Mouse (Mus musculus) forelimb bud, embryonic 11.5 days (tissue): ENCODE measurements at regions not wholly inside any gene's neighbourhood (a gene's known extent, or its start where the extent isn't known, plus 50 kb on each side); places are given as distances from the start of the nearest gene placed in this dataset.

Experiments
- DNase-seq: peaks from one replicate; pipeline ENCODE4 v3.0.0-alpha.2; 2012; ENCODE audit warnings: low read depth, low spot score

DNA sequence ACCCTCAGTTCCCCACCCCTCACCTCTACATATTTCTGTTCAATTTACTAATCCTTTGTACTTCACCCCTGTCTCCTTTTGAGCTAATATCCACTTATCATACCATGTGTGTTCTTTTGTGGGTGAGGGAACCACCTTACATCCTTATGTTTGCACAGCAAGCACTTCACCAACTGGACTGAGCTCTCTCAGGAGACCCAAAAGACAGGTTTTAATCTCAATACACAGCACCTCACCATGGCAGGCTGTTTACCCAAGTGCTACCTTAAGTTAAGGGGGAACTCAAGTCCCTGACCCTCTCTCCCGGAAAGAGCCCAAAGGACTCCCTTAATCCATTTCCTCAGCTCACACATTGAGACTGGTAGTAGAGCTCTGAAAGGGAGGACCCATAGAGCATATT is 62.3 kb upstream of the Agr3 start:
- no peak for DNase-seq

DNA sequence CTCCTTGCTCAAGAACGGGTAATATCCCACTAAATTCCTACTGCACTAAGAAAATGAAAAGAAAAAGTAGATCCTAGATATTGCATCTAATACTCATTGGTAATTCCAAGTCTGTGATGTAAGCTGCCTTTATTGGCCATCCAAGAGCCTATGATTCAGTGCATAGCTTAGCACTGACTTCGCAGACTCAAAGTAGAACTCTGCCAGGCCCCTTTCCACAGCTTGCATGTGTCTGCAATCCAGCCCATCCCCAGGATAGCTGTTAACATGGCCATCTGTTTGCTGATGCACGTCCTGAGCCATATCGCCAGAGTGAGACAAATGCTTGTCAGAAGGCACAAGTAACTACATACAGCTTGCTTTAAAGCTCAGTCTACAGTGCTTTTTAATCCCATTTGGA is 72.3 kb upstream of the Agr3 start:
- DNase-seq: no peak

DNA sequence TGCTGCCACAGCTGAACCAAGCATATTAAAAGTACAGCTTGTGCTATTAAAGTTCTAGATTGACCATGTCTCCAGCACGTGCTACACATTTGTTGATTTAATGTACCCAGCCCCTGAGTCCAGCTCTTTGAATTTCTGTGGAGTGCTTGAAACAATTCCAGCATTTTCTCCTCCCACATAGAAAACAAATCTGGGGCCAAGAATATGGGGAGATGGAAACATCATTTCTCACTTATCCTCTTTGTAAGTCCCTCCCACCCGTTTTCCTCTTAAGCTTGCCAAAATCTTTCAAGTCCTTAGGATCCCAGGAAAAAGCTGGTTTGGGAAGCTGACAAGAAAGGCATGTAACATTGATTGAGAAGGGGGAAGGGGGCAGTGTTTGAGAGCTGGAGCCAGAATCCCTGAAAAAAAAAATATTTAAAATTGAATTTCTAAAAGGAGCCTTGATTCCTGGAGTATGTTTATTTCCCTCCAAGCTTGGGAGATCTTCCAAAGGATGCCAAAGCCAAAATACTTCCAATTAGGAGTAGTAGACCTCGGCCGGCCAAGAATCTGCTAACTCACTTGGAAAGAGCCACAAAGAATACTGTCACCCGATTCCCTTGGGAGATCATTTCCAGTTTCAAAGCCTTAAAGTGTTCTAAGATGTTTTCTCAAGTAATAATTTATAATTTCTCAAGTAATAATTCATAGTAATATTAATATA is 78.4 kb upstream of the Agr3 start:
- DNase-seq: no peak

DNA sequence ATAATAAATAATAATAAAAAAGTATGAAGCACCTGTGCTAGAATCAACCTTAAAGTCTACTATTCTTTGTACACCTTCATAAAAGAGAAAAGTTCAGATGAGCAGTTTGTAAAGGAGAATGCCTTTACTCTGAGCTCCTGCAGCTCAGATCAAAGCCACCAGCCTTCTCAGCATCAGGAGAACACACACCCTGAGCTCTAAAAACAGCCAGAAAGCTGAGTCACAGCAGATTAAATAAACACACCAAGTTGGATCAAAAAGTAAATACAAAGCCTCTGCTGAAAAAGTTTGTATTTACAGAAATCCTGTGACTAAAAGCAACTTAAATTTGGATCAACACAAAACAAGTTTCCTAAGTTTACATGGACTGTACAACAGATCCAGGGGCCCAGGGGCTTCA is 88.5 kb upstream of the Agr3 start:
- no peak for DNase-seq

DNA sequence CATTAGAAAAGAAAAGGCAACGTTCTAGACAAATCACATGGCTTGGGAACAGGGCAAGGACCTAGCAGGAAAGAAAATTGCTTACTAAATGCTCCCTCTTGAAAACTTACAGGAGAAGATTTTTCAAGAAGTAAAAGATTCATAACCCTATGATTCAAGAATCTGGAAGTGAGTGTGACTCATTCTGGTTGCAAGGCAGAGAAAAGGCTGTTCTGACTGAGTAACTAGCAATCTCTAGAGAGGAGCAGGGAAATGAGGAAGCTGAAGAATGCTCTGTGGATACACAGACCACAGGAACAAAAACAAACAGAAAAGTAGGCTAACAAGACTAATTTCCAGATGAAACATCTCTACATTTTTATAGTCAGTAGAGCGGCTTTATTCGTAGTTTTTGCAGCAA is 92.1 kb upstream of the Agr3 start:
- no peak for DNase-seq

DNA sequence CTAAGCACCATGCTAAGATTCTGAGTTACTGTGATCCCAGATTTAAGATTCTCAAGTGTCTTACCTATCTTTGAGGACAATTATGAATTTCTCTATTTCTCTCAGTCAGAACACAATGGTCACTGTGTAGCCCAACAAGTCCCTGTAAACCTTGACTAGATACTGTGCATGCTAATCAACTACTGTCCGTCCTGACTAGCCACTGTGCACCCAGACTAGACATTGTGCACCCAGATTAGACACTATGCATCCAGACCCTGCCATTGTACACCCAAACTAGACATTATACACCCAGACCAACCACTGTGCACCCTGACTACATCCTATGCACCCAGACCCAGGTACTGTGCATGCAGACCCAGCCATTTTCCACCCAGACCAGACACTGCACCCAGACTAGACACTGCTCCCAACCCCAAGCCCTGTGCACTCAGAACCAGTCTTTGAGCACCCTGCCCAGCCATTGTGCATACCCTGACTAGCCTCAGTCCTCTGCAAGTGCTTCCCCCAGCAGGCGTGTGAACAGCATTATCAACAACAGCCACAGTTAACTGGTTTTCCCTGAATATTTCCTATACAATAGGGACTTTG is 93.4 kb upstream of the Agr3 start:
- DNase-seq: no peak

DNA sequence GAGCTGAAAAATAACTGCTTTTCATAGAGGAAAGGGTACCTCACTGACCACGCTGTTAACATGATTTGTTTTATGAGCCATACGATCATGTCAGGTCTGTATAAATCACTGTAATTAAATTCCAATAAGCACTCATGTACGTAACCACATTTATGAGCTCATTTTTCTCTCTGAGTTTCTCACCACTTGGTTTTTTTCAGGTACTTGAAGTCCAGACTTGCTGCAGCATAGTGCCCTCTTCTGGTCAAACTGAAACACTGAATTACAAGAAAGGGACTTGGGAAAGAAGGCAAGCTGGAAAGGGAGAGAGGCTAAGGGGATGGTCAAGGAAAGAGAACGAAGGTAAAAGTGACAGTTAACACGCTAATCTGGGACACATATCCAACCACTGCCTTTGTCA is 94.2 kb upstream of the Agr3 start:
- DNase-seq: peak; percentile 74

DNA sequence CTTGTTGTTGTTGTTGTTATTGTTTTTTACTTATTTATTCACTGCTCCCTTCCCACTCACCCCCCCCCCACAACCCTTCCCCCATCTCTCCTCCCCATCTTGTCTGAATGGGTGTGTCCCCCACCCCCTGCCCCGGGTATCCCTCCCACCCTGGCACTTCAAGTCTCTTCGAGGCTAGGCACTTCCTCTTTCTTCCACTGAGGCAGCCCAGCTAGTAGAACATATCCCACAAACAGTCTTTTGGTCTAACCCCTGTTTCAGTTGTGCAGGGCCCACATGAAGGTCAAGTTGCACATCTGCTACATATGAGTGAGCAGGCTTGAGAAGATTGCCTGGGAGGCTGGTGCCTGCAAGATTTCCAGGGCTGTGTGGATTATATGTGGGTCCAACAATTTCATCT is 97.6 kb upstream of the Agr3 start:
- no peak for DNase-seq

DNA sequence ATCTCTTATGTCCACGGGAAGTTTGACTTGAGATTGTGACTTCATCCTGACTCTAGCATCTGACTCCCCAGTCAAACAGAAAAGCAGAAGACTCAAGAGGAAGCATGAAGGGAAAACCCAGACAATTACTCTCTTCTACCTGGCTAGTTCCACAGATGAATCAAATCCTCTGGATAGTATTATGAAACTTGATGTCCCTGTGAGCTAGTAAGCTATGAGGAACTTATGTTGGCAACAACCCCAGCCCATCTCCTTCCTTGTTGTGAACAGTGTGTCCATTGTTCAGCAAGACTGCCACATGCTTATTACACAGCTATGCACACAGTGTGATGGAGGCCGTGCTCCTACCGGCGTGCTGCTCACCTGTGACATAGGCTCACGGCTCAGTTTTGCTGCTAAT is 98.4 kb upstream of the Agr3 start:
- no peak for DNase-seq

DNA sequence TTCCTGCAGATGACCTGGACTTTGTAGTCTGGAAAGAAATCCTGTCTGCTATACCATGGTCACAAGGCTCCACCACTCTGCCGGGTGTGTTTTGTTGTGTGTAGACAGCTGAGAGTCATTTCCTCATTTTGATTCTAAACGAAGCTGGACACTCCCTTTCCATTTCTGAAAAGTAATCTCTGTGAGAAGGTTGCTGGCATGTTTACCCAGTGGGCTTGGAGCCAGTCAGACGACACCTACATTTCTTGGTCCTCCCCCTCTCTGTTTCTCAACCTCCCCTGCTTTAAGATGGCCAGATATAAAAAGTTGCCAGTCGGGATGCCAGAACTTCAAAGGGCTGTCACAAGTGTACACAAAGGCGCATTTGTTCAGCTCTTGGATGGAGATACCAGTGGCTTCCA is 100.8 kb upstream of the Agr3 start:
- no peak for DNase-seq

DNA sequence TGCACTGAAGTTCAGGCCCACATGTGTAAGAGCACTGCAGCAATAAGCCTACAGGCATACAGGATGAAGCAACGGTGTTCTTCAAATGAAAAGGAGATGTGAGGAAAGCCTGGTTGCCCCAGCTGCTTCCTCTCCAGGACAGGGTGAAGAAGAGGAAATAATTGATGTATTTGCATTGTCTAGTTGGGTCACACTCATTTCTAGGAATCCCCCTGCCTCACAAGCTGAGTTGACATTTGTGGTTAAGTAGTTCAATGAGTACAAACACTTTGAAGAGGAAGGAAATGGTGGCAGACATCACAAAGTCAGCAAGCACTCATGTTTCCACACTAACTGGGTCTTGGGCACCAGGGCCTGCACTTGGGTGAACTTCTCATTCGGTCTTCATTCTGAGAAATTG is 126.2 kb upstream of the Agr3 start:
- DNase-seq: no peak

DNA sequence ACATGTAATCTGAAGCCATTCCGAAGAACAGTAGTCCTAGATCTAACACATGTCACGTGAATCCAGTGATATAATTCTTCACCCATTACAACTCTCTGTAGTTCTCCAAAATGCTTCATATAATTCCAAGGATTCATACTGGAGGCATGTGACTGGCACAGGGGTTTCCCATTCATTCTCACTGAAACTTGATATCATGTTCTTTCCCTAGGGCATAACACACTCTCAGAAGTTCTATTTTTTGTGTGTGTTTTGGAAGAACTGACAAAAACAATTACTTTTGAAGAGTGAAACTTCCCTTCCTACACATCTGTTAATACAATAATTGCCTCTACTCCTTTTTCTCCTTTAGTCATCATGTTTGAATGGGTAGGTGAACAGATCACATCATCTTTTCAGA is 150.0 kb upstream of the Agr3 start:
- no peak for DNase-seq

DNA sequence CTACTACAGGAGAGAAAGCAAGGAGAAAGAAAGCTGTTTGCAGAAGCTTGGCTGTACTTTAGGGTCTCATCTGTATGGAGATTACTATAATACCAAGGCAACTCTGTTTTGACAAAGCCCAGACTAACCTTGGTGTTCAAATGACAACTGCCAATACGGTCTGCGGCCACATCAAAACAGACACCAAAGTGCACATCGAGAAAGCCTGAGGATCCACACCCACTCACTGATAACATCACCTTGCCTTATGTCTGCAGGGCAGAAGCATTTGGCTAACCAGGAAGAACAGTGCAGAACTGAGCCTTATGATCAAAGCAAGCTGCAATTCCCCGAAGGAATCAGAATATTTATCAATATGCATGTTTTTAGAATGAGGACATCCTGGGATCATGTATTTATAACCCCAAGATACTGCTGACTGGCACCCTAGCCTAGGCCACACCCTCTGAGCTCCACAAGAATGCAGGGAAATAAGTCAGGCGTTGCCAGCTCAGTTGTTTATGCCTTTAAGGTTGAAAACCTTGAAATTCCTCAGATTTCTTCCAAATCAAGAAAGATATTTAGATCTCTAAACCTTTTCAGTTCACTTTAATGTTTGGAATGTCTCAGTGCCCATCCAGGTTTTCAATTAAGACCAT is 154.9 kb upstream of the Agr3 start:
- no peak for DNase-seq

DNA sequence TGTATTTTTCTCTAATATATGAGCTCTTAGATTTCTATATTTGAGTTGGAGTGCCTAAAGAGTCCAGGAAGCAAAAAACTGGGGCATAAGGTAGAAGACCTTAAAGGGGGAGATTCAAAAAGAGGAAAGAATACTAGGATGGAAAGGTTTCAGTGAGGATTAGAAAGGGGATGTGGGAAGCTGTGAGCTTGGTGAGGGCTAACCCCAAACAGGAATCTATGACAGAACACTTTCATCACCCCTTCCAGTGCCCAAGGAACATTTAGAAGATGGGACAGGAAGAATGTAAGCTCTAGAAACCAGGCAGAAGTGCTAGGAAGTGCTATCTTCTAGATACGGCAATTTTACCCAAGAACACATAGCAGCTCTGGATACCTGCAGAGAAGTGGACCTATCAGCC is 166.5 kb upstream of the Agr3 start:
- DNase-seq: no peak

DNA sequence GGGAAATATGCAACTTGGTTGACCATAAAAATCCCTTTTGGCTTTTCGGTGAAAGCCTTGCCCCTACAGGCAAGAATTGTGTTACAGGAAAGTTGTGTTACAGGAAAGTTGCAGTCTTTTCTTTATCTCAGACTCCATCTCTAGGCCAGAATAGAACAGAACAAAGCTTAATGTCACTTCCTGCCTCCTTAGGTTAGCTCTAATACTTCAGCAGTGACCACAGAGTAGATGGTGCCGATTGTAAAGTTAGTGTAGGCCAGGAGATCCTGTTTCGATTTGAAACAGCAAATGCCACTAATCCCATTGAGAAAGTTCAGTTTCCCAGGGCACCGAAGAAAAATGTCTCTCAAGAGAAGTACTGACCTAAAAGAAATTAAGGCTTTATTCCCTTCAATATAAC is 170.3 kb upstream of the Agr3 start:
- DNase-seq: no peak

DNA sequence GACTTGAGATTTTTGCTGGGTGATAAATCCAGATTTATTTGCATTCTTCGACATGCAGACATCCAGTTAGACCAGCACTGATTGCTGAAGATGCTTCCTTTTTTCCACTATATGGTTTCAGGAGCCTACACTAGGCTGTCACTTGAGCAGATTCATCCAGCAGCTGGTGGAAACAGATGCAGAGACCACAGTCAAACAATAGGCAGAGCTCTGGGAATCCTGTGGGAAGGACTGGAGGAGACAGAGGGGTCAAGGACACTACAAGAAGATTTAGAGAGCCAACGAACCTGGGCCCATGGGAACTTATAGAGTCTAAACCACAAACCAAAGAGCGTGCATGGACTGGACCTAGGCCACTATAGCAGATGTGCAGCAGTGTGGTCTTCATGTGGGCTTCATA is 177.4 kb upstream of the Agr3 start:
- no peak for DNase-seq

DNA sequence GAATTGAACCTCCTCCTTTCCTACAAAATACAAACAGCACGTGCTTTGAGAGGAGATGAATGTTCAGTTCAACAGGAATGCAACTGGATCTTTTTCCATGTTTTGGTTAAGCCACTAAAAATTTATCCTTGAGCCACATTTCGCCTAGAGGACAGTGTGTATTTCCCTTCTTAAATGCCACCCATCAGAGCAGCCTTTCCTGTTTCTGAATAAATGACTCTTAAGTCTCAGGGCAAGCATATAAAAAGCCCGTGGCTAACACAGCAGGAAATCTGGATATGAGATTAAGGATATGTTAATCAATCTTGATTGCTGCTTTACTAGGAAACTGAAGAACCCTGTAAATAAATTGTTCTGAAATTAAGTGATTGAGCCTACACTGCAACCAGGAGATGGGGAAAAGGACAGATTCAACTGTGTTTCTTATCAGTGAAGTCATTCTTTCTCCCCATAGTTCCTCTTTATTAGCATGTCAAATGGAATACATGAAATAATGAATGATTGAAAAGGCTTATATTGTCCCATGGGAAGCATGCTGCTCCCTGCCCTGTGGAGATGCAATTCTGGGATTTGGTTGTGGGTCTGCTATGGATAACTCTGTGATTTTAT is 178.6 kb upstream of the Agr3 start:
- DNase-seq: no peak

DNA sequence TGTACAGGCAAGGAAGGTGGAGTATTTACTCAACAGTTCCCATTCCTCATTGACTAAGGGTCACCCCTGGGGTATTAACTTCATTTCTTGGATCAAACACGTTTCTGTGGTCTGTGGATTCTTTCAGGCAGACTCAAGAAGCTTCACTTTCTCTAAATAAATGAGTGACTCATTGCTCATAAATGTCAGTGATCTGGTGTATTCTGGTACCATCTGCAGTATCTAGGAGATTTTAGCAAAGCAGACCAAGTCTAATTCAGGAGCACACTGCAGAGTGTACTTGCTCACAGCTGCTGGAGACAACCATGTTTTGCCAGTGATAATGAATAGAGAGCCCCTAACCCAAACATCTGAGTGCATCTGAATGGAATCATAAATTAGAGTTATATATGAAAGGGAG is 182.7 kb upstream of the Agr3 start:
- no peak for DNase-seq

DNA sequence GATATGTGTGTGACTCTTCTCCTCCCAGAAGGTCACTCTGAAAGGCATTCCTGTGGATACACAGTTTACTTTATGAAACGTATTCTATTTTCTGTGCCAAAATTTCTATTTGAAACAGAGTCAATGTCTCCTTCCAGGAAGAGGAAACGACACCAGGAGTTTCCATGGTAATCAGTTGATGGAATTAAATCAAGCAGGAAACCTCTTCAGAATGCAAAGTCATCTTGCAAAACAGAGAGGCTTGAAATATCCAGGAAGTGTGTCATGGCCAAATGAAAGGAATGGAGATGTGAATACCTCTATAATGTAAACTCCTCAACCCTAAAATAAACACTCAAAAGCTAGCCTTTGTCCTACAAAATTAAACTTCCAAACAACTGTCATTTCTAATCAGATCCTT is 189.0 kb upstream of the Agr3 start:
- DNase-seq: no peak

DNA sequence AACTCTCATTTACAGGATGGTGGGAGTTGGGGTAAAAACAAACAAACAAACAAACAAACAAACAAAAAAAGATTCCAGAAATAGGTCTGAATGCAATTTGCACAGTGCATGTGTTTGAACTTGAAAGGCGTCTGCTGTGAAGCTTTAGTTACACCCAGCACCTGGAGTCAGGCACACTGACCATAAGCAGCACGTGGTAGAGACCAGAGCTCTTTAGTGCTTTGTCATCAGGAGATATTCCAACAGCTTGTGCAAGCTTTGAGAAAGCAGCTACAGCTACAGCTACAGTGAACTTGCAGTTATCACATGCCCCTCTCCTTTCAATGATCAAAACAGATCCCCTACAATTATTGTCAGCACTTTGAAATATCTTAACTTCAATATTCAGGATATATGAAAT is 190.4 kb upstream of the Agr3 start:
- DNase-seq: no peak

DNA sequence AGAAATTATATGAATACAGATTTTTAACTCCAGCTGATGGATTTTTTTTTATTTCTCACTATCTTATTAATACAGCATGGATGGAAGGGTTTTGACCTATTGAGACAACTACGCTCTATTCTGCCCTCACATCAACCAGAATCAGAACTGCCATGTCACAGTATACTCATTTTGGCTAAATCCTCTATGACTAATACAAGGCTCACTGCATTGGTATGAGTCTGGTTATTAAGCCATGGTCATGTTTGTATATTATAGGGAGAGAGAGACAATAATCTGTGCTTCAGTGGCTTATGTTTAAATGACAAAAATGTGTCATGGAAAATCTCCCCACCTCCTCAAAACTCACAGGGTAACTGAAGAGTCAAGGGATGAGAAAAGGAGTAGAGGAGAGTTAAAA is 191.0 kb upstream of the Agr3 start:
- DNase-seq: no peak

DNA sequence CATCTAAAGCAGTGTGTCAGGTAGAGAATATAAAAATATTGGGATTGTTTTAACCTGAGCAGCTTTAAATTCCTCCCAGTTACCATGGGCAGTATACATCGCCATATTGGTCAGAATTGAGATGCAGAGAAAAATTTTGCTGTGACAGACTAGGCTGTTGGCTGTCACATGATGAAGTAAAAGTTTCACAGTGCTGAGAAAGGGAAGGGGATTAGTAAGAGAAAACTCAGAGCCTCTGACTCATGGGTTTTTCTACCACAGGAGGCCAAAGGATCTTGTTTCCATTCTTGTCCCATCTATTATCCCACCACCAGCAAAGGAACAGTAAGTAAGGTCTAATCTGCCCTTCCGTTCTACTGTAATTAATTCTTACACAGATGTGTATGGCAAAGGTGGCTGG is 191.8 kb upstream of the Agr3 start:
- DNase-seq: no peak

DNA sequence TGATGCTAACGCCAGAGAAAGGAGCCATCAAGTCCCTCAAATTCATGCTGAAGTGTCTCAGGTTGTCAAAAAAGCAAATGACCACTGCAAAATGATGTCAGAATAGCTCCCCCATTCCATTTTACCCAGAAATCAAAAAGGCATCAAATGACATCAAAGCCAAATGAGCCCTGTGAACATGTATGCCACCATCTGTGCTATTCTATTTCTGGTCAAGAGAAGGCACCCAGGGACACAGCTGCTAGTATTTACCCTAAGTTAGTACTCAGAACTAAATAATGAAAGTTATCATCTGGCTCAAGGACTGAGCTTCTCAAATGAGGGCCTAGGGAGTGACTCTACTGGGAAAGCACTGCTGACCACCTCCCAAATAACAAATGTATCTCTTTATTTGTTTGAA is 191.1 kb upstream of the Ahr start:
- no peak for DNase-seq
